Mouse (Mus musculus) brown adipose tissue, adult 24 weeks (tissue): Measurements from ENCODE around the gene Mapk10. TPM values are rescaled to one million over a fixed set of nuclear protein-coding genes. Genes with fewer than 3 reads are reported as not detected.
"Not testable (repeated sequence)": the region's sequence is repeated elsewhere in the genome, so short reads cannot be mapped to it uniquely, and the experiment has no call there.

Experiments used
- H3K27ac ChIP-seq: fragments of 200-500 bp; replicated peaks from 2 replicates; pipeline ENCODE4 v1.5.1; 2012; ENCODE audit warnings: low read depth, mild to moderate bottlenecking, low read length
- H3K4me1 ChIP-seq: fragments of 200-500 bp; 2 replicates; pipeline ENCODE4 v1.6.1; 2012; ENCODE audit warnings: low read length, mixed read lengths; ENCODE audit not compliant: control insufficient read depth, insufficient read depth, insufficient read length
- H3K4me3 ChIP-seq: fragments of 200-500 bp; 2 replicates; pipeline ENCODE4 v1.5.1; 2012; ENCODE audit warnings: low read depth, mild to moderate bottlenecking, low read length, moderate library complexity; ENCODE audit not compliant: insufficient read depth
- polyA plus RNA-seq: library from polyadenylated mRNA; stranded (reverse); fragments of >200 nt; gene quantifications from 2 replicates; pipeline ENCODE4 v1.2.4, GENCODE M21; 2012; ENCODE audit not compliant: missing spikeins, insufficient read depth, insufficient read length

The Mapk10 gene
- polyA plus RNA-seq, 1 experiment = not detected

DNA sequence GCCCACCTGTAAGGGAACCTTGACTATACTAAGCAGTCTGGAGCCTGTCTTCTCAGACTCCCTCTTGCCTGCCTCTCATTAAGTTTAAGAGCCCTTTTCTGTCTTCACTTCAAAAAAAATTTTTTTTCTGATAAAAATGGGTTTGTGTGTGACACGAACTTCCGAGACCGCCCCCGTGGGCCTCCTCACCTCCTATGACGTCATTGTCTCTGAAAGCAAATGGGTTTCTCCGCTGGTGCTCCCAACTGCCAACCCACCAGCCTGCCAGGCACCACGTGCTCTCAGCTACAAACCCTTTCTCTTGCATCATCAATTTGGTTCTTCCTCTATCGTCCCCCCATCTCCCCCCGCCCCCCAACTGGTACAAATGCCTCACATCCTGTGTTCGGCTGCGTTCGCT, 307.1 kb downstream of the Mapk10 start:
- Histone ChIP-seq H3K4me3 (no peak overlapping the region), H3K4me1 (no peaks in the 10 kb centered on the region), H3K27ac (no peak overlapping the region)

DNA sequence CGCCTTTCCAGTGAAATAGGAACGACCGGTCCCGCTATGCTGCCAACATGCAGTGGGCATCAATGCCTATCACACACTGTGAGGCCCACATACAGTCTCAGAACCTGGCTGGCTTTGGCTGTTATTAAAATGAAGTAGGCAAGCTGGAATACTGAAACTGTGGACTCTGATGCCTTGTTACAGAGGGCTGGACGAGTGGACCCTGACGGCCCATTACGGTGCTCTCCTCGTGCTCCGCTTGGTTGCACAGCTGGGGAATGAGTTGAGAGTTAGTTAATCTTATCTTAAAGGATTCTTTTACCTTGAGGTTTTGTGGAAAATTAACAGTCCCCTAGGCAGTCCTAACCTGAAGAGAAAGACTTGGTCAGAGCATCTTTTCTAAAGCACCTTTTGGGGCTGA, 307.6 kb downstream of the Mapk10 start:
- H3K27ac ChIP-seq = no peak overlapping the region
- no peak overlapping the region for H3K4me3 ChIP-seq
- no peaks in the 10 kb centered on the region for H3K4me1 ChIP-seq

DNA sequence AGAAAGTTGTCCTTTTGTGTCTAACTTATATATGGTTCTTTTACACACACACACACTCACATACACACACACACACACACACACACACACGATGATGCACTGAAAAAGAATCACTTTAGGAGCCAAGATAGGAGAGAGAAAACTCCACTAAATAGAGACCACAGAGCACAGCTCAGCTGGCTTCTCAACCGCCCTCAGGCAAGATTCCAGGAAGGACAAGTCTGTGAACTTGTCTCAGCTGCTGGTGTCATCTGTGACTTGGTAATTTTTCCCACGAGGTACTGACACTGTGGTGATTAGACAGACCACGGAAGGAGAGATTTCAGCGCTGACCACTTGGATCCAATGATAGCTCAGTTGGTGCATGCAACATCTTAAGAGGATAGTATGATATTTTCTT, 310.0 kb downstream of the Mapk10 start:
- Histone ChIP-seq H3K4me1 (no peaks in the 10 kb centered on the region), H3K4me3 (no peak overlapping the region), H3K27ac (no peak overlapping the region)

DNA sequence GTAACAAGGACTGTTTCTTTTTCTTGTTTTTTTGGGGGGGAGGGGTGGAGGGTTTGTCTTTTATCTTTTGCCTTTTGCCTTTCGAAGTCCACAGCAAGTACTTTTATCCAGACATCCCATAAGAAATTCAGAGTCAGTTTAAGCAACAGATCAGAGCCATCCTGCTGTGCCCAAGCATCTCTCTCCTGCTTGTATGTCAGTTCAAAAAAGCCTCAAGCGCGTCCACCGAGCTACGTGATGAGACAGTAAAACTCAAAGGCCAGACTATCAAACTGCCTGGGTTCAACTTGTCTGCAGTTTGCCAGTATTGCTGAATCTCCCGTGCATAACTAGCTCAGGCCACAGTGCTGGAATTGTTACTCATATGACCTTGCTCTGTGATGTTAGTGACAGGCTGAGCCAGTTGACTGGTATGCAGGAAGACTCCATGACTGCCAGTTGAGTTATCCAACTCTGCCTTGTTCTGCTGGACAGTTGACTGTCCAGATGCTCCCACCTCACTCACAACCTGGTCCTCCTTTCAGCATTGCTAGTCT, 311.4 kb downstream of the Mapk10 start:
- no peaks in the 10 kb centered on the region for H3K4me1 ChIP-seq
- no peak overlapping the region for H3K27ac ChIP-seq
- no peak overlapping the region for H3K4me3 ChIP-seq

DNA sequence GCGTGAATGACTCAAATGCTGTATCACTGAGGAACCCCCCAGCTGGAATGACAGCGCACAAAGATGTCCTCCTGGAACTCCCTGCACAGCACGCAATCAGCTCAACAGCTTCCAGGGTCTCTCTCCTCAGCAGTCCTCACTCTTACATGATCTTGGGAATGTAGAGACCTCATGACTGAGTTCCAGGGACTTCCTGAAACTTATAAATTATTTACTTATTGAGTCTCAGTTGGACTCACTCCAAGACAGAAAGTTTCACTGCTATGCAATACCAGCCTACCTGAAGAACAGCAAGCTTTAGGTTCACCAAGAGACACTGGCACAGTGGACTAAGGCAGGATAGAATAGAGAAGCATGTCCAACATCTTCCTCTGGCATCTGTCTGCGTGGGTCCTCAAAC, 312.8 kb downstream of the Mapk10 start:
- no peak overlapping the region for H3K27ac ChIP-seq
- H3K4me1 ChIP-seq = no peaks in the 10 kb centered on the region
- no peak overlapping the region for H3K4me3 ChIP-seq

DNA sequence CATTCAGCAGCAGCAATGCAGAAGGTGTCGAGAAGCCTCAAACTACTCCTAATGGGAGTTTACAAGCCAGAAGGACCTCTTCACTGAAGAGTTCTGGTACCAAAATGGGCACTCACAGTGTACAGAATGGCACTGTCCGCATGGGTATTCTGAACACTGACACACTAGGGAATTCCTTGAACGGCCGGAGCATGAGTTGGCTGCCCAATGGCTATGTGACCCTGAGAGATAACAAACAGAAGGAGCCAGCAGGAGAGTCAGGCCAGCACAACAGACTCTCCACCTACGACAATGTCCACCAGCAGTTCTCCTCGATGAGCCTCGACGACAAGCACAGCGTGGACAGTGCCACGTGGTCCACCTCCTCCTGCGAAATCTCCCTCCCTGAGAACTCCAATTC, 318.9 kb downstream of the Mapk10 start:
- Histone ChIP-seq H3K4me3 (no peak overlapping the region), H3K4me1 (no peaks in the 10 kb centered on the region), H3K27ac (no peak overlapping the region)

DNA sequence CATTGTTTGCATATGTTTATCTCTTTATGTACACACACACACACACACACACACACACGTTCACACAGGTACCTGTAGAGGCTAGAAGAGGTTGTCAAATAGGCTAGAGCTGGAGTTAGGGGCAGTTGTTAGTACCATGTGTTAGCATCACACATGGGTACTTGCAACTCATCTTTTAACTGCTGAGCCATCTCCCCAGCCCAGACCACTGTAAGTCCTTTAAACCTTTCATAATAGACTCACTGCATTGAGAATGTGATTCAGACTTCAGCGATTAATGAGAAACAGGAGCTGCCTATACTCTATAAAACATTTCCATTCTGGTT, 322.0 kb downstream of the Mapk10 start:
- Histone ChIP-seq H3K4me1 (no peaks in the 10 kb centered on the region), H3K27ac (no peak overlapping the region), H3K4me3 (no peak overlapping the region)

DNA sequence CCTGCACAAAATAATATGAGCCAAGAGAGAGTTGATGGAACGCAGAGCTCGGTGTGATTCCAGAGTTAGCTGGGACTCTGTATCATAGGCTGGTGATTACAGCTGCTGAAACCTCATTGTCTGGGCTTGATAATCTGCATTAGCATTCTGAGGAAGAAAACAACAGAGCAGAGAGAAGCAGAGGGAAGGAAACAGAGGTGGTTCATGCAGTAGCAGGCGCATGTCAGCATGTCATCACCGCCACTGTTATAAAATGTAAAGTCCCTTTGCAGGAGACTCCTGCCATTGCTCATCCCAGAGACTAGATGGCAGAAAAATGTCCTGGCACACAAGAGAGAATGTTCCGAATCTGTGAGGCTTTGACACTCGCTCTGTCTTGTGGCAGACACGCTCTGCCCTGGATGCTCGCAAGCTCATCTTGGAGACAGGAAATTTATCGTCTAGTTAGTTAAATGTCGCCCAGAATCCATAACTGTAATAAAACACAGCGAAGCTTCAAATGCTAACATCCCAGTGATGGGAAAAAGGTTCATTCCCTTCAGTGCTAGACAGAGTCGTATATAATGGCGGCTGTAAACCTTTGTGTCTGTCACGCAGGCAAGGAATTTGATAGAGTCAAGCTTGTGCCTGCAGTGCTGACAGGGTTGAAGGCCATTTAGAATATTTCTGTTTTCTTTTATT, 322.5 kb downstream of the Mapk10 start:
- no peak overlapping the region for H3K27ac ChIP-seq
- H3K4me1 ChIP-seq = no peaks in the 10 kb centered on the region
- no peak overlapping the region for H3K4me3 ChIP-seq

DNA sequence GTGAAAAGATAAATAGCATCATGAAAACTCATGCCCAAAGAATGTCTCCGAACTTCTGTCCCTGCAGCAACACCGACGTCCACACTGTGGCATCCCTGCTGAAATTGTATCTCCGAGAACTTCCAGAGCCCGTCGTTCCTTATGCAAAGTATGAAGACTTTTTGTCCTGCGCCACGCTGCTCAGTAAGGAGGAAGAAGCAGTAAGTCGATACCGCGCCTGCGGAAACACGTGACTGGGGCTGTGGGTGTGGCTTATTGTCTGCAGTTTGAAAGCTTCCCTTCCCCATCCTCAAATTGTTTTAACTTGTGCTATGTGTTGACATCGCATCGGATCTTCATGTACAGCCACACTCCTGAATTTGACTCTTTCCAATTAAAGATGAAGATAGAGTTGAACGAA, 335.5 kb downstream of the Mapk10 start:
- H3K27ac ChIP-seq = no peak overlapping the region
- no peak overlapping the region for H3K4me3 ChIP-seq

DNA sequence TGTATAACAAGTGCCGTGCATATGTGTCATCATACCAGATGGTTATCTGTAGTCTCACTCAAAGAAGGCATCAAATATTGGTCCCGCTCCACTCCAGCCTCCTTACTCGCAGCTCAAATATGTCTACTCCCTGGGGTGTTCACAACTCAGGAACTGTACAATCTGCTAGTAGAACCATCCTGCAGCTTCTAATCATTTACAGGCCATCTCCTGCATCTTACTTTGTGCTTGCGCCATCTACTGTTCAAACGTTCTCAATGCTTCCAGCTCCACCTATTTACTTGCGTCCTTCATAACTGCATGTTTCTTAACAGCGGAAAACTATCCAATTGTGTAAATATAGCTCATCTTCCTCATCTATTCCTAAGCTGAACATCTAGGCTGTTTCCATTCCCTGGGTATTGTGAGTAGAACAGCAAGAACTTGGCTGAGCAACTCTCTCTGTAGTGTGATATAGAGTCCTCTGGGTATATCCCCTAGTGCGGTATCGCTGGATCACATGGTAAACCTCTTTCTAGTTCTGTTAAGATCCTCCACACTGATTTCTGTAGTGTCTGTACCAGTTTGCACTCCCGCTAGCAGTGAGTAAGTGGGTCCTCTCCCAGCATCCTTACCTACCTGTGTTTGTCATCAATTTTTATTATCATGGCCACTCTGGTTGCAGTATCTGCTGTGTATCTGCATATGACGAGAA, 336.4 kb downstream of the Mapk10 start:
- Histone ChIP-seq H3K4me3 (no peak overlapping the region), H3K4me1 (no peaks in the 10 kb centered on the region), H3K27ac (no peak overlapping the region)

More for the DNA sequence above, 335.5 kb downstream of the Mapk10 start:
- H3K4me1 ChIP-seq = no peaks in the 10 kb centered on the region

DNA sequence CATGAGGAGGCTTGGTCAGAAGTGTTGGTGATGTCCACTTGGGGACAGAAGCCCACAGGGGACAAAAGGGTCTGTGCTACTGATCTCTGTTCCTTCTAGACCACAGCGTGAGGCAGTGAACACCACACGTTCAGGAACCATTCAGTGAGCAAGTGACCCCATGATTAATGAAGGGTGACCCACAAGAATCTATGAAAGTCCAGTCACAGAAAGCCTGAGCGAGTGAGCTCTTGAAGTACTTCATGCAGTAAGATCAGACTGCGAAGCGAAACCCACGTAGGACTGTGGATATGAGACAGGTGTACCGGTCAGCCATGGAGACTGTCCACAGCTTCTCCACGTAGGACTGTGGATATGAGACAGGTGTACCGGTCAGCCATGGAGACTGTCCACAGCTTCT, 338.1 kb downstream of the Mapk10 start:
- H3K27ac ChIP-seq, H3K4me1 ChIP-seq, H3K4me3 ChIP-seq: not testable (repeated sequence)

DNA sequence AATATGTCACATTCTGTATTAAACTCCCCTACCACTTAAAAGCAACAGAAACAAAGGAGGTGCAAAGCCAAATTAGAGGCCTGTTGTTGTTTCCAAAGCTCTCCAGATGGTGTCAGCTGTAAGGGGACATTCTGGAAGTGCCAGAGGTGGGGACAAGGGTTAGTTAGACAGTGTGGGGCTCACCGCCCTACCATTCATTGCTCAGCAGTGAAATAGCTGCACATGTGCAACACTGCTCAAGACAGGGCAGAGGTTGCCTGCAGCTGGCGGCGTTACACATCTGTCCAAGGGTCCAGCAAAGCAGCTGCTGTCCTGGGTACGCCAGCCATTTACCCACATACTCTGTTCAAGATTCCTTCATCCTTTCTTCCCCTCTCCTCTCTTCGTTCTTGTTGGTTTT, 342.9 kb downstream of the Mapk10 start:
- no peak overlapping the region for H3K27ac ChIP-seq
- no peak overlapping the region for H3K4me3 ChIP-seq
- no peaks in the 10 kb centered on the region for H3K4me1 ChIP-seq

DNA sequence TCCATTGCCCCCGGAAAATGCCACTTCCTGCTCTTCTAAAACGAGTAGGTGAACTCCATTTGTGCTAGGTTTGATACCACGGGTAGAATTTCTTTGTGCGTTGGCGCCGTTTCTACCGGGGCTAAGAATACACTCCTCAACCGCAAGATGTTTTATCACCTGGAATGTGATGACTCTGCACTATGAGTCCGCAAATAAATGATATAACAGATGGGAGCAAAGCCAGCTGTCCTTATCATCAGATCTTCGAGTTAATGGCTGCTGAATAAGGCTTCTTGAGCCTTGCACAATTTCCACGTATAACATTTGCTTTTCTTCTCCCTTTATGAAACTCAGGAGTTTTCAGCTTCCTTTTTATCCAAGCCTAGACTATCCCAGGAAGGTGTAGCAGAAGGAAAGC, 351.4 kb downstream of the Mapk10 start:
- H3K4me1 ChIP-seq = no peaks in the 10 kb centered on the region
- no peak overlapping the region for H3K4me3 ChIP-seq
- H3K27ac ChIP-seq = no peak overlapping the region

DNA sequence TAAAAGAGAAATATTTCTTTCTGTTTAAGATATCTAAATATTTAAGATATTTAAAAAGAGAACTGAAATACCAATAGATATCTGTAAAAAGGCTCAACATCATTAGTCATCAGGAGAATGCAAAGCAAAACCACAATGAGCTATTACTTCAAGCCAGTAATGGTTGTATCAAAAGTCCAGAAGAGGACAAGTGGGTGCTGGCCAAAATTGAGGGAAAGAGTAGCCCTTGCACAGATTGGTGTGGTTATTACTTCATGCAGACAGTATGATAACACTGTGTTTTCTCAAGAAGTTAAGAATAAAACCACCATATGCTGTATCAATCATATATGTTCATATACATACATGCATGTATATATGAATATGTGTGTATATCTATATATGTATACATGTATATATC, 353.1 kb downstream of the Mapk10 start:
- Histone ChIP-seq H3K4me3 (no peak overlapping the region), H3K27ac (no peak overlapping the region), H3K4me1 (no peaks in the 10 kb centered on the region)
